Mouse (Mus musculus): ENCODE measurements around the gene Kif5c. TPM values are rescaled to one million over a fixed set of nuclear protein-coding genes. Genes with fewer than 3 reads are reported as not detected.

Kif5c gene
- polyA plus RNA-seq, 1 experiment from 2014 or later: 0.77 TPM

DNA sequence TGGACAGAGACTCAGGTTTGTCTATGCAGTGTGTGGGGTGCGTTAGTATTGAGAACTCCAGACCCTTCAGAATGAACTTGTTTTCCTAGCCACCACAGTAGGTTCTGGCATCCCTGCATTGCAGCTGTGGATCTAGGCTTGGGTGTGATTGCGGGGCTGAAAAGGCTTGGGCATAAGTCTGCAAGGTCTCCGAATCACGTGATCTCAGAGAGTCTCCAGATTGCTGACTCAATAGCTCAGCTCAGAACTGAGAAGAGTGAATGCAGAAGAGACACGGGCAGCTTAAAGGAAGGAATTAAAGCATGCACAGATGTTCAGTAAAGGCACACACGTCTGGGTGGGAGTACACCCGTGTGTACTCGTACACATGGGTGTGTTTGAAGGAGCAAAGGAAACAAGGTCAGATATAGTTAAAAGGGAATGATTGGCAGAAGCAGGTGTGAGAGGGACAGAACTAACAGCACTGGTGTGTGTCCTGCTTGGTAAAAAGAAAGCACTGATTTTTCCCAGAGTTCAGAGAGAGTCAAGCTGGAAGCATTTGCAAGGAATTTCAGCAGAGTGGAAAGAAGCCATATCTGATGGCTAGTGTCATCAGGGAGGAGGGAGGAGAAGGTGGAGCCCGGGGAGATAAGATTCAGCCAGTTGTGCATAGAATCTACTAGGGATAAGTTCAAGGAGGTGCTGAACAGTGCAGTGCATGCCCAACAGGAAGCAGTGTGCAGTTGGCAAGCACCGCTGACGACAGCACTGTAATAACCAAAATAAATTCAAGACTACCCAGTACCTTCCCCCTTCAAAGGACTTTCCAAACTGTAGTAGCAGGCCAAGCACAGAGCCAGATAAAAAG, 130.9 kb downstream of the Kif5c start:
- Histone ChIP-seq H3K27ac (peak overlapping the region; percentile 45), H3K4me3 (no peak overlapping the region), H3K27me3 (no peaks in the 10 kb centered on the region), H3K9ac (no peak overlapping the region), H3K36me3 (no peaks in the 10 kb centered on the region), H3K4me2 (no peak overlapping the region), H3K9me3 (replicated peaks) (no peaks in the 10 kb centered on the region), H3K4me1 (replicated peaks) (peaks cover 29% of the 10 kb centered on the region)
- WGBS: 35% methylated on average over 11 of the region's 11 CpGs
- ATAC-seq (replicated peaks; ENCODE audit: insufficient number of reproducible peaks, insufficient read depth, low FRiP score, low read depth): peak; percentile 70

DNA sequence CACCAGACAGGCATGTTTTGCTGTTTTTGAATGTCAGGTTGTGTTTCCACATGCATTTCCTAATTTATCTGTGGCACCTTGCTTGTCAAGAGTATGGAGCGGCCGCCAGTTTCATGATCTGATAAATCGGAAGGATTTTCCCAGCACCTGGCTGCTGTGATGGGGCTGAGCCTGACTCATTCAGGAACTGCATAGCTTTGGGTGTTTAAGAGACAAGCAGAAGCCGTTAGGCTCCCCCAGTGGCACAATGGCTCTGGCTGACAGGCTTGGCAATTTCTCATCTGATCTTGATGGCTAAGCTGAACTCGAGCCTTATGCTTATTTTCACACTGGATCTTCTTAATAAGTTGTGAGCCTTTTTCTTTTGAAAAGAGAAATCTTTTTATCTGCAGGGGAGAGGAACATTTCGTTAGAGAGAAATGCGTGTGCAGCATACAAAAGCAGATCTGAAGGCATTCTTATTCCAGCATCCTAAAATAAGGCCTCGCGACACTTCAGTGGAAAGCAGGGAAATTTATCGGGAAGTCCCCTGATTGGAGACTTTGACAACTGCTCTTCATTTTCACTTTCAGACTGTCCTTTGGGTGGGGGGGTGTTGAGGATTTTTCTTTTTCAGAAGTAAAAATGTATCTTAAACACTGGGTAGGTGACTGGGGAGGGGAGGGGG, 132.6 kb downstream of the Kif5c start:
- no peak for ATAC-seq (replicated peaks; ENCODE audit: insufficient number of reproducible peaks, insufficient read depth, low FRiP score, low read depth)
- no peaks in the 10 kb centered on the region for H3K27me3 ChIP-seq

DNA sequence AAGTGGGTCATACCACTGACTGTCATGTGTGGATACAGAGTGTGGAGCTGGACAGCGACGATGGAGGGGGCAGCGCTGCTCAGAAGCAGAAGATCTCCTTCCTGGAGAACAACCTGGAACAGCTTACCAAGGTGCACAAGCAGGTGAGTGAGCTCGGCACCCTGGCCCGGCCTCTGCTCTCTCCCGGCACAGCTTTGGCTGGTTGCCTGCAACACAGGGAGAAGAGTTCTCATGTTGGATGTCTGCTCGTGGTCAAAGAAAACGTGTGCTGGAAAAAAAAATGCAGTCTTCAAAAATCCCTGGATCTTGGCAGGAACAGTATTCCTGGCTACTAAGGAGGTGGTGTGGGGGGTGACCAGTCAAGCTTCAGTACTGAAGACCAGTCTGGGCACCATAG, 133.1 kb downstream of the Kif5c start:
- Histone ChIP-seq H3K4me3 (no peak overlapping the region), H3K9me3 (replicated peaks) (no peaks in the 10 kb centered on the region), H3K4me2 (no peak overlapping the region), H3K4me1 (replicated peaks) (peaks cover 20% of the 10 kb centered on the region), H3K36me3 (no peaks in the 10 kb centered on the region), H3K27me3 (no peaks in the 10 kb centered on the region), H3K27ac (no peak overlapping the region), H3K9ac (no peak overlapping the region)
- WGBS: 81% methylated on average over 8 of the region's 8 CpGs
- ATAC-seq (replicated peaks; ENCODE audit: insufficient number of reproducible peaks, insufficient read depth, low FRiP score, low read depth): no peak

More for the DNA sequence above, 132.6 kb downstream of the Kif5c start:
- 79% methylated on average over 10 of the region's 10 CpGs for WGBS
- H3K4me3 ChIP-seq: no peak overlapping the region
- no peaks in the 10 kb centered on the region for H3K36me3 ChIP-seq
- no peak overlapping the region for H3K27ac ChIP-seq
- H3K4me2 ChIP-seq: no peak overlapping the region
- H3K9me3 ChIP-seq (replicated peaks): no peaks in the 10 kb centered on the region
- H3K4me1 ChIP-seq (replicated peaks): peaks cover 20% of the 10 kb centered on the region
- H3K9ac ChIP-seq: no peak overlapping the region

DNA sequence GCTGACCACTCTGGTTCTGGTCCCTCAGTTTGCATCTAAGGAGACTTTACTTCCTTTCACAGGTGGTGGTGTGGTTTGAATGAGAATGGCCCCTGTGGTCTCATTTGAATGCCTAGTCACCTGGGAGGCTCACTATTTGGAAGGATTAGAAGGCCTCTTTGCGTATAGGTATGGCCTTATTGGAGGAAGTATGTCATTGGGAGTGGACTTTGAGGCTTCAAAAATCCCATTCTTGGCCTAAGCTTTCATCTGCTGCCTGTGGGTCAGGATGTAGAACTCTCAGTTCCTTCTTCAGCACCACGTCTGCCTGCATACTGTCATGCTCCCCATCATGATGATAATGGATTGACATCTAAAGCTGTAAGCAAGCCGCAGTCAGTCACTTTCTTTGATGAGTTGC, 134.0 kb downstream of the Kif5c start:
- Histone ChIP-seq H3K27ac (no peak overlapping the region), H3K4me1 (replicated peaks) (peaks cover 20% of the 10 kb centered on the region), H3K4me3 (no peak overlapping the region), H3K9me3 (replicated peaks) (no peaks in the 10 kb centered on the region), H3K36me3 (no peaks in the 10 kb centered on the region), H3K4me2 (no peak overlapping the region), H3K27me3 (no peaks in the 10 kb centered on the region), H3K9ac (no peak overlapping the region)
- WGBS: 87% methylated on average over 3 of the region's 3 CpGs
- no peak for ATAC-seq (replicated peaks; ENCODE audit: insufficient number of reproducible peaks, insufficient read depth, low FRiP score, low read depth)

DNA sequence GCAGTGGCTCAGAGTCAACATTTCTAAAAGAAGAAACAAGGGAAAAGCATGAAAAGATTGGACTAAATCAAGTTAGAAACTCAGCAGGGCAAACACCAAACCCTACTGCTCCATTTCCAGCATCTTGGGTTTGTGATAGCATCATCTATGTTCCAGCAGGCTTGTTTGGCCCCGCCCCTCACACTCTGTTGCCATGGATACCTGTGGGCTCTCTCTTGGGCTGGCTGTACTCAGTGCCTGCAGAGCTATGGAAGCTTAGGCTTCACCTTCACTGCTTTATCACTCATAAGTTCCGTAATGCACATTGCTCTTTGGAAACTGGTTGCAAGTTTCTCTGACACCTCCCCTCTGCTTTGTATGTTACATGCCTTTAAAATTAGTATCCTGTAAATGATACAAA, 136.0 kb downstream of the Kif5c start:
- Histone ChIP-seq H3K9me3 (replicated peaks) (no peaks in the 10 kb centered on the region), H3K4me1 (replicated peaks) (peaks cover 14% of the 10 kb centered on the region), H3K4me3 (no peak overlapping the region), H3K27ac (no peak overlapping the region), H3K4me2 (no peak overlapping the region), H3K27me3 (no peaks in the 10 kb centered on the region), H3K36me3 (no peaks in the 10 kb centered on the region), H3K9ac (no peak overlapping the region)
- no peak for ATAC-seq (replicated peaks; ENCODE audit: insufficient number of reproducible peaks, insufficient read depth, low FRiP score, low read depth)
- WGBS: 49% methylated on average over 2 of the region's 2 CpGs

DNA sequence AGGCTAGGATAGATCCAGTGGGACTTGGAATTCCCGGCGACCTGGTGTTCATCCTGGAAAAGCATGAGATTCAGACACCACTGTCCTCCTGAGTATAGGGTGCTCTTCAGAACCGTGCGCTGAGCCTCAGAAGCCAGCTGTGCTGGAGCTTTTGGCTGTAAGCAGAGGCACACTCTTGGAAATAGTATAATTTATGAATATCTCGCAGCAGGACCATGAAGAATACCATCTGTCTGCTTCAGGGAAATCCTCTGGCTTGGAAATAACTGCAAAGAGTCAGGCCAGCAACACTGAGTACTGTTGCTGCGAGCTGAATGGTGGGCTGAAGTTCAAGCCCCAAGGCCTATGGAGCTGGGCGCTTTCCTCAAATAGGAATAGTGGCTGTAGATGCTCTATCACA, 138.5 kb downstream of the Kif5c start:
- ATAC-seq (replicated peaks; ENCODE audit: insufficient number of reproducible peaks, insufficient read depth, low FRiP score, low read depth): no peak
- WGBS: 79% methylated on average over 7 of the region's 7 CpGs
- no peak overlapping the region for H3K27ac ChIP-seq
- no peak overlapping the region for H3K4me2 ChIP-seq
- H3K4me3 ChIP-seq: no peak overlapping the region
- no peaks in the 10 kb centered on the region for H3K36me3 ChIP-seq
- no peaks in the 10 kb centered on the region for H3K9me3 ChIP-seq (replicated peaks)
- H3K9ac ChIP-seq: no peak overlapping the region
- H3K4me1 ChIP-seq (replicated peaks): no peaks in the 10 kb centered on the region
- H3K27me3 ChIP-seq: no peaks in the 10 kb centered on the region

DNA sequence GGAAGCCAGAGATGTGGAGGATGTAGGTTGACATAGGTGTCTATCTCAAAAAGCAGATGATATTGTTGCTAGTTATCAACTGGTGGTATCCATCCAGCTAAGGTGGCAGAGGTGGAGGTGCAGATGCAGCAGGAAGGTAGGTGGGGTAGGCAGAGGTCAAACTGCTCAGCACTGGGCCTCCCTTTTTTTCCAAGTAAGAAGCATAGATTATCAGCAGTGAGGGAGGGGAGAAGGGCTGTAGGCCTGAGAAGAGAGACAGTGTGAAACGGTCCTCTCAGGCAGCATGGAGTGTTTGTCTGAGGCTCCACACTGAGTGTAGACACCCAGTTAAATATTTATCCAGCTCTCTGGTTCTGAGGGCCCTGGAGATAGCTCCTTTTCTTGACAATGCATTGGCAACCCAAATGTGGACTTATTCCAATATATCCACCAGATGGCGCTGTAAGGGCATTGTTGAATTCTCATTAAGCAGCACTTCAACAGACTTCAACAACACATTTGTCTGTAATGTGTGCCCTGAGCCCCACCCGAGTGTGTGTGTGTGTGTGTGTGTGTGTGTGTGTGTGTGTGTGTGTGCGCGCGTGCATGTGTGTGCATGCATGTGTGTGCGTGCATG, 145.3 kb downstream of the Kif5c start:
- 44% methylated on average over 7 of the region's 7 CpGs for WGBS
- no peak overlapping the region for H3K27ac ChIP-seq
- no peaks in the 10 kb centered on the region for H3K27me3 ChIP-seq
- H3K9ac ChIP-seq: no peak overlapping the region
- H3K4me2 ChIP-seq: no peak overlapping the region
- no peaks in the 10 kb centered on the region for H3K9me3 ChIP-seq (replicated peaks)
- no peak overlapping the region for H3K4me3 ChIP-seq
- ATAC-seq (replicated peaks; ENCODE audit: insufficient number of reproducible peaks, insufficient read depth, low FRiP score, low read depth): no peak
- H3K4me1 ChIP-seq (replicated peaks): no peaks in the 10 kb centered on the region
- no peaks in the 10 kb centered on the region for H3K36me3 ChIP-seq

DNA sequence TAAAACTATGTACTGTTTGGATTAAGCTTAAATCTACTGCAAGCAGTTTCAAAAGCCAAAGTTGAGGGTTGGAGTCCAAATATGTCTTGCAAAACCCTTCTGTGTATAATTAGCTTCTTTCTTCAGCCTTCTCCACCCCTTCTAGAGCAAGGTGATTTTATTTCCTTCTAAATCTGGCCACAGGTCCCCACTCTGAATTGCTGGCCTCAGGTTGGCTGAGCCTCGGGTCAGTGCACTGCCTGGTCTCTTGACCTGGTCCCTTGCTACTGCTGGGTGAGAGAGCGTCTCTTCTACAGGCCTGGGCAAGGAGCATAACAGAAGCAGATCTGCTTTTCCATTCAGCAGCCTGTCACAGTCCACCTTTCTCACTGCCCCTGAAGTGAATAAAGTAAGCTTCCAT, 149.8 kb downstream of the Kif5c start:
- 0 out of 2 replicates have a peak, but pooled peaks cover 2% of the 10 kb centered on the region for H3K4me1 ChIP-seq (replicated peaks)
- H3K27me3 ChIP-seq: no peaks in the 10 kb centered on the region
- H3K36me3 ChIP-seq: no peaks in the 10 kb centered on the region
- 73% methylated on average over 2 of the region's 2 CpGs for WGBS
- no peak overlapping the region for H3K4me3 ChIP-seq
- no peak overlapping the region for H3K9ac ChIP-seq
- no peak overlapping the region for H3K4me2 ChIP-seq
- no peak for ATAC-seq (replicated peaks; ENCODE audit: insufficient number of reproducible peaks, insufficient read depth, low FRiP score, low read depth)
- H3K27ac ChIP-seq: no peak overlapping the region
- H3K9me3 ChIP-seq (replicated peaks): no peaks in the 10 kb centered on the region

DNA sequence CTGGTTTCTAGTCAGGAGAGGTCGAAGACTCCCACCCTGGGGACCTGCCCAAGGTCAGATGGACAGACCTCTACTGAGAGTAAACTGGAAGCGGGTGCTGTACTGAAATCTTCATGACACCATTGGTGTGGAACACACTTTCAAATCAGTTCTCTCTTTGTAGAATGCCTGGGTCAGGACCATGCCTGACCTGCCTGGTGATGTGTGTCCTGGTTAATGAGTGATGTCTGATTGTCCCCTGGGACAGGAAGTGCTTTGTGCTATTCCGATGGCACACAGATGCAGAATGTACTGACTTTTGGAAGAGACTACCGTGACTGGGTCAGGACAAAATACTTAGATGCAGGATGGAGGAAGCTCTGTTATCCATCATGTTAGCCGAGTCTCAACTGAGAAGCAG, 151.3 kb downstream of the Kif5c start:
- Histone ChIP-seq H3K9ac (no peak overlapping the region), H3K9me3 (replicated peaks) (no peaks in the 10 kb centered on the region), H3K4me2 (no peak overlapping the region), H3K36me3 (no peaks in the 10 kb centered on the region), H3K4me3 (no peak overlapping the region), H3K4me1 (replicated peaks) (0 out of 2 replicates have a peak, but pooled peaks cover 3% of the 10 kb centered on the region), H3K27me3 (no peaks in the 10 kb centered on the region), H3K27ac (no peak overlapping the region)
- 68% methylated on average over 5 of the region's 5 CpGs for WGBS
- ATAC-seq (replicated peaks; ENCODE audit: insufficient number of reproducible peaks, insufficient read depth, low FRiP score, low read depth): no peak

DNA sequence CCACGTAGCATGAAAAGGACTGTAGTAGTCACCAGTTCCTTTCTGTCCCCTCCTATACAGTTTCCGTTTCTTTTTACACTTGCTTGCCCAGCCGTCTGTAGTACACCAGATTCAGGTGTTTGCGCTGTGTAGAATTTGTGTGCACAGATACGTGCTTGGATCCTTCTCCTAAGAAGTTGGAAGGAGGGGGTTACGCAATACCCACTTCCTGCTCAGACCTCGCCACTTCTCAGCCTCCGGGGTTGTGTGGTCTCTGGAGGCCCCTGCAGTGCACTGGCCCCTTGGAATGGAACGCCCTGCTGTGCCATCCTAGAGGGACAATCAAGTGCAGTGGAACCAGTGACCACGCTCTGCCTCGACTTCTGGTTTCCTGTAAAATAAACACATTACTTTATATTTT, 152.1 kb downstream of the Kif5c start:
- Histone ChIP-seq H3K4me1 (replicated peaks) (0 out of 2 replicates have a peak, but pooled peaks cover 3% of the 10 kb centered on the region), H3K4me2 (no peak overlapping the region), H3K9me3 (replicated peaks) (no peaks in the 10 kb centered on the region), H3K36me3 (no peaks in the 10 kb centered on the region), H3K4me3 (no peak overlapping the region), H3K27me3 (no peaks in the 10 kb centered on the region), H3K9ac (no peak overlapping the region), H3K27ac (no peak overlapping the region)
- WGBS: 69% methylated on average over 11 of the region's 11 CpGs
- no peak for ATAC-seq (replicated peaks; ENCODE audit: insufficient number of reproducible peaks, insufficient read depth, low FRiP score, low read depth)

DNA sequence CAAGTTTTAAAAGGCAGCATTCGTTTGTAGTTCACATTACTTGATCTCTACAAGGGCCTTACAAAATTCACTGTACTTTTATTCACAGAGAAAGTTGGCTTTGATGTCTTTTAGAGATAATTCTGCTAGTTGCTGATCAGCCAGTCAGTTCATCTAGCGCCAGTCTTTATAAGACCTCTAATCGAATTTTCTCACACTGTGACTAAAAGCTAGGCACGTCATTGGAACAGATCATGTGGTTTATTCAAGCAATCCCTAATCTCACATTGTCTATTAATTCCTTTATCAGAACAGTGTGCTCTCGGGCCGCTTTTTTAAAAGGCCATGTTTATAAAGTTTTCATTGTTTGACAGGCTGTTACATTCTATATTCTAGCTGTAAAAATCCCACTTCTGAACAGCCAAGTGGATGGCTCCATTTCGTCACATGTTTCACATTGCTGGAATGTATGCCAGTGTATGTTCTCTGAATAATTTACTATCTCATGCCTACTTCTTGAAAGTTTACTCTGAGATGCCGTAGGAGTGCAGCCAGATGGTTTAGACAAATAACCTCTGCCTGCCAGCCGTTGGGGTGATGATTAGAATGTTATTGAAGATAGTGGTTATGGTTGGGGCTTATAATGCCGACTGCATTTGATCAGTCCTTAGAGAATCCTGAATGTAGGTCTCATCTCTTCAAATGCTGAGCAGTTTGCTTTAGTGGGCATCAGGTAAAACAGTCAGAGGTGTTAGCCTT, 154.3 kb downstream of the Kif5c start:
- 66% methylated on average over 10 of the region's 10 CpGs for WGBS
- peaks cover 18% of the 10 kb centered on the region; the same call in 1 of the 2 replicates for H3K4me1 ChIP-seq (replicated peaks)
- ATAC-seq (replicated peaks; ENCODE audit: insufficient number of reproducible peaks, insufficient read depth, low FRiP score, low read depth): no peak
- H3K36me3 ChIP-seq: no peaks in the 10 kb centered on the region
- no peak overlapping the region for H3K9ac ChIP-seq
- no peaks in the 10 kb centered on the region for H3K9me3 ChIP-seq (replicated peaks)
- H3K4me2 ChIP-seq: no peak overlapping the region
- H3K27ac ChIP-seq: no peak overlapping the region
- H3K27me3 ChIP-seq: no peaks in the 10 kb centered on the region
- no peak overlapping the region for H3K4me3 ChIP-seq

Data from heart, embryonic 15.5 days (tissue).